Mouse (Mus musculus) lung, postnatal 0 days (tissue): ENCODE measurements around the gene Lrig3. TPM values are rescaled to one million over a fixed set of nuclear protein-coding genes. Genes with fewer than 3 reads are reported as not detected.

Experiments
- ATAC-seq: fragments of 200-750 bp; cut with Nextera tagmentation; 2 replicates; pipeline ENCODE4 v1.8.0; 2017; ENCODE audit warnings: moderate library complexity
- DNase-seq: peaks from one replicate; pipeline ENCODE4 v3.0.0-alpha.2; 2016; ENCODE audit warnings: low spot score
- H3K27ac ChIP-seq: fragments of 300-500 bp; sonication (generic); 2 replicates; pipeline ENCODE4 v1.5.1; 2014; ENCODE audit warnings: antibody characterized with exemption, mild to moderate bottlenecking, low read length, mixed read lengths
- H3K27me3 ChIP-seq: fragments of 300-500 bp; sonication (generic); replicated peaks from 2 replicates; pipeline ENCODE4 v1.6.1; 2014; ENCODE audit warnings: low read length, mixed read lengths; ENCODE audit not compliant: insufficient read depth
- H3K36me3 ChIP-seq: fragments of 300-500 bp; sonication (generic); 2 replicates; pipeline ENCODE4 v1.6.1; 2014; ENCODE audit warnings: low read length, mixed read lengths; ENCODE audit not compliant: insufficient read depth
- H3K4me1 ChIP-seq: fragments of 300-500 bp; sonication (generic); 2 replicates; pipeline ENCODE4 v1.6.1; 2014; ENCODE audit warnings: antibody characterized with exemption, low read depth, low read length, mixed read lengths; ENCODE audit not compliant: insufficient read depth
- H3K4me2 ChIP-seq: fragments of 300-500 bp; sonication (generic); replicated peaks from 2 replicates; pipeline ENCODE4 v1.6.1; 2014; ENCODE audit warnings: low read depth, mild to moderate bottlenecking, low read length, moderate library complexity, mixed read lengths
- H3K4me3 ChIP-seq: fragments of 300-500 bp; sonication (generic); 2 replicates; pipeline ENCODE4 v1.5.1; 2014; ENCODE audit warnings: low read depth, low read length
- H3K9ac ChIP-seq: fragments of 300-500 bp; sonication (generic); replicated peaks from 2 replicates; pipeline ENCODE4 v1.6.1; 2014; ENCODE audit warnings: low read depth, mild to moderate bottlenecking
- H3K9me3 ChIP-seq: fragments of 300-500 bp; sonication (generic); 2 replicates; pipeline ENCODE4 v1.6.1; 2016; ENCODE audit warnings: low read length, mixed read lengths
- CTCF ChIP-seq: IDR thresholded peaks from 2 replicates; pipeline ENCODE4 v1.5.1; 2016; ENCODE audit warnings: antibody characterized with exemption, mild to moderate bottlenecking
- EP300 ChIP-seq: IDR thresholded peaks from 2 replicates; pipeline ENCODE4 v1.6.1; 2016; ENCODE audit warnings: antibody characterized with exemption, mild to moderate bottlenecking, control low read depth
- WGBS: fragments of 180-500 bp; shearing (Covaris S2); extraction: QIAGEN DNeasy Blood & Tissue Kit; methylation state at CpG from one replicate; pipeline ENCODE4 v1.1.7; 2014; 5-methylcytosine and 5-hydroxymethylcytosine counted together
- polyA plus RNA-seq: library from polyadenylated mRNA; unstranded; fragments of >200 nt; fragmentation: Nextera tagmentation; extraction: Ambion mirVana; gene quantifications from 2 replicates; pipeline ENCODE4 v1.2.1, GENCODE M21; 2015

Lrig3 gene
- polyA plus RNA-seq: 4.7 and 5.2 TPM in 2 replicates

DNA sequence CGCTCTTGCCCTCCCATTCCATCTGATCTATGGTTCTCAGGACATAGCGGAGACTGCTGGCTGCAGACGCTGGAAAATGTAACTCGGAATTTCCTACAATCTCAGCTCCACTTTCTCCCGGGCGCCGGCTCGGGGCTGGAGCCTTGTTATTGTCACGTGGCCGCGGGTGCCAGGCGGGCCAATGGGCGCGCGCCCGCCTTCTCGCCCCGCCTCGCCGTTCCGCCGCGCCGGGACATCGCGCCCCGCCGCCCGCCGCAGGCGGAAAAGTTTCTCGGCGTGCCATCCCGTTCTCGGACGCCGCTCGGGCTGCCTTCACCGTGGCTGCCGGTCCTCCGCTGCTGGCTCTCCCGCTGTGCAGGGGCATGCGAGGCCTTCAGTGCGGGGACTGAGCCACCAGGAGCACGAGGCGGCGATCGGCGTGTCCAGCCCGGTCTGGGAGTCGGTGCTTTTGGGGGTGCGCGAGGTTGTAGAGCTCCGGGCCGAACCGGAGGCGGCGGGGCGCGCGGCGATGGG lies at the start of gene Lrig3:
Lrig3 (plus strand) TSS at position 201 of the 513 bp plus-strand sequence.
- Histone ChIP-seq H3K27ac (peak within 1 kb of the TSS; percentile 85), H3K4me3 (peak within 1 kb of the TSS; percentile 85), H3K36me3 (no peaks in the 10 kb centered on the region), H3K9me3 (no peaks in the 10 kb centered on the region), H3K4me1 (no peaks in the 10 kb centered on the region; the same call in 1 of the 2 replicates), H3K27me3 (no peaks in the 10 kb centered on the region), H3K9ac (peak within 1 kb of the TSS; percentile 59), H3K4me2 (peak within 1 kb of the TSS; percentile 94)
- DNase-seq (peak; percentile 91), ATAC-seq (peak; percentile 90)
- WGBS: 3% methylated on average over 56 of the region's 62 CpGs
- TF ChIP-seq CTCF (no peak; the same call in 1 of the 2 replicates), EP300 (no peak)

- Histone ChIP-seq H3K4me3 (no peak overlapping the region), H3K9ac (no peak overlapping the region), H3K9me3 (no peaks in the 10 kb centered on the region), H3K27me3 (no peaks in the 10 kb centered on the region), H3K36me3 (no peaks in the 10 kb centered on the region), H3K4me1 (no peaks in the 10 kb centered on the region), H3K4me2 (no peak overlapping the region), H3K27ac (no peak overlapping the region)
- DNase-seq (peak; percentile 5), ATAC-seq (no peak)
- no peak for TF ChIP-seq CTCF
- no peak for TF ChIP-seq EP300
- WGBS: 40% methylated on average over 6 of the region's 6 CpGs
These were observed 49.2 kb upstream of the Lrig3 start for GRCm38 (mm10) chr10:125916781-125917180.

- WGBS: 5% methylated on average over 9 of the region's 9 CpGs
- H3K27ac ChIP-seq: no peak overlapping the region
- H3K27me3 ChIP-seq: no peaks in the 10 kb centered on the region
- no peak overlapping the region; the same call in 1 of the 2 replicates for H3K4me2 ChIP-seq
- no peak for TF ChIP-seq CTCF
- no peak for TF ChIP-seq EP300
- DNase-seq (peak; percentile 19), ATAC-seq (peak; percentile 43)
- no peaks in the 10 kb centered on the region for H3K36me3 ChIP-seq
- H3K4me1 ChIP-seq: no peaks in the 10 kb centered on the region
- no peaks in the 10 kb centered on the region for H3K9me3 ChIP-seq
- H3K9ac ChIP-seq: no peak overlapping the region
- H3K4me3 ChIP-seq: no peak overlapping the region
These were observed 48.5 kb upstream of the Lrig3 start for GRCm38 (mm10) chr10:125917436-125917871.

DNA sequence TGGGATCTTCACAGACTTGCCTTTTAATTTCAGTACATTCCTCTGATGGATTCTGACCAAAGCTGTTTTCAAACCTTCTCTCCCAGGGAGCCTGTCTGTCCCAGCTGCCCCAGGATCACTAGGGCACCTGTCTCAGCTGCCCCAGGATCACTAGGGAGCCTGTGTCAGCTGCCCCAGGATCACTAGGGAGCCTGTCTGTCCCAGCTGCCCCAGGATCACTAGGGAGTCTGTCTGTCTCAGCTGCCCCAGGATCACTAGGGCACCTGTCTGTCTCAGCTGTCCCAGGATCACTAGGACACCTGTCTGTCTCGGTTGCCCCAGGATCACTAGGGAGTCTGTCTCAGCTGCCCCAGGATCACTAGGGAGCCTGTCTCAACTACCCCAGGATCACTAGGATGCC lies 47.0 kb upstream of the Lrig3 start:
- Histone ChIP-seq H3K4me3 (no peak overlapping the region), H3K9ac (no peak overlapping the region), H3K9me3 (no peaks in the 10 kb centered on the region), H3K4me1 (no peaks in the 10 kb centered on the region), H3K27me3 (no peaks in the 10 kb centered on the region), H3K27ac (no peak overlapping the region), H3K36me3 (no peaks in the 10 kb centered on the region), H3K4me2 (no peak overlapping the region)
- WGBS: 82% methylated on average over 1 of the region's 1 CpGs
- ATAC-seq (no peak), DNase-seq (no peak)
- no peak for TF ChIP-seq CTCF

DNA sequence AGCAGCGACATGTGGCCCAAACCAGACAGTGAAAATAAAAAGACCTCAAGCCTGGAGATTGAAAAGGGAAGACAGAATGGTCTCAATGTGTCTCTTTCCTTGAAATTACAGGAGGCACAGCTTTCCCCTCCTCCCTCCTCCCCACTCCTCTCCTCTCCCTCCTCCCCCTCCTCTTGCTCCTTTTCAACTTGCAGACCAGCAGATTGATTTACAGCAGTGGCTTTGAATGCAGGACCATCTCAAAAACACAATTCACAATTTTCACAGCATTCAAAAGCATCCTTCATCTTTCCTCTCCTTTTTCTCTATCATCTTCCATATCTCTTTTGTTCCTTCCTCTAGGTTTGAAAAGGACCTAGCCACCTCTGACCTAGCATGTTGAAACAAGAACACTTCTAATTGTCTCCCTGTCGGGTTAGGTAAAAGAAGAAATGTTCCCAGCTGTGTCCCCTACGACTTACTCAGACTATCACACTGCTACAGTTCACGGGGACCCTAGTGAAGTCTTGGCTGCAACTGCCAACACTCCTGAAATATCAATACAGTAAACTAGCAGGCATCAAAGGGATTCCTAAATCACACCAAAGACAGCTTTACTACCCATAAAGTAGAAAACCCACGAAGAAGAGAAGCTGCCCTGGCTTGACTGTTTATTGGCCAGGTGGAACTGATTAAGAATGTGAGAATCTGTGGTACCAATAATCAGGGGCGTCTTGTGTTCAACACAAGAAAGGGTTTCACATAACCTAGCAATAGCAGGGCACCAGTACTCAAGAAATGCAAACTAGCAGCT lies 44.1 kb upstream of the Lrig3 start:
- no peak overlapping the region for H3K27ac ChIP-seq
- no peak overlapping the region for H3K4me3 ChIP-seq
- 36% methylated on average over 6 of the region's 6 CpGs for WGBS
- ATAC-seq (no peak), DNase-seq (no peak)
- H3K36me3 ChIP-seq: no peaks in the 10 kb centered on the region
- H3K9me3 ChIP-seq: no peaks in the 10 kb centered on the region
- no peaks in the 10 kb centered on the region for H3K4me1 ChIP-seq
- H3K4me2 ChIP-seq: no peak overlapping the region
- no peak overlapping the region for H3K9ac ChIP-seq
- H3K27me3 ChIP-seq: no peaks in the 10 kb centered on the region
- TF ChIP-seq EP300: no peak
- no peak for TF ChIP-seq CTCF

DNA sequence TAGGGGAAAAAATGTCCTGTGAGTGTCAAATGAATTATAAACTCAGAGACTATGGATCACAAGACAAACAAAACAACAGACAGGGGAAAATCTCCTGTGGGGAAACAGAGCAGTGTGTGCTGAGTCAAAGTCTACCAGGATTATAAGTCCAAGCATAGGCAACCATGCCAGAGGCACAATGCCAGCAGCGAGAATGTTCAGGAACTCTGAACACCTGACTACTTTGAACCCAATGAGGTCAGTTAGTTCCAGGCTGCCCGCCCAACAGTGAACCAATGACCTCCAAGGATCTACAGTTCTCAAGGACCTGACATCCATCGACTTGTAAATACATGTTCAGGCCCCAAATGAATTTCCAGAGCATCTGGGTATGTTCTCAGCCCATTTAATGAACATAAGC lies 36.0 kb upstream of the Lrig3 start:
- Histone ChIP-seq H3K4me2 (no peak overlapping the region), H3K9ac (no peak overlapping the region), H3K4me3 (no peak overlapping the region), H3K4me1 (no peaks in the 10 kb centered on the region), H3K27me3 (no peaks in the 10 kb centered on the region), H3K36me3 (no peaks in the 10 kb centered on the region), H3K27ac (no peak overlapping the region), H3K9me3 (no peaks in the 10 kb centered on the region)
- TF ChIP-seq EP300 (no peak), CTCF (no peak)
- no peak for ATAC-seq
- DNase-seq: no peak
- 82% methylated on average over 3 of the region's 3 CpGs for WGBS
